Mouse (Mus musculus): Measurements from ENCODE around the gene Cpa5. TPM values are rescaled to one million over a fixed set of nuclear protein-coding genes. Genes with fewer than 3 reads are reported as not detected.

Gene Cpa5
- not detected for total RNA-seq (2021)
- long read RNA-seq: 0 reads

DNA sequence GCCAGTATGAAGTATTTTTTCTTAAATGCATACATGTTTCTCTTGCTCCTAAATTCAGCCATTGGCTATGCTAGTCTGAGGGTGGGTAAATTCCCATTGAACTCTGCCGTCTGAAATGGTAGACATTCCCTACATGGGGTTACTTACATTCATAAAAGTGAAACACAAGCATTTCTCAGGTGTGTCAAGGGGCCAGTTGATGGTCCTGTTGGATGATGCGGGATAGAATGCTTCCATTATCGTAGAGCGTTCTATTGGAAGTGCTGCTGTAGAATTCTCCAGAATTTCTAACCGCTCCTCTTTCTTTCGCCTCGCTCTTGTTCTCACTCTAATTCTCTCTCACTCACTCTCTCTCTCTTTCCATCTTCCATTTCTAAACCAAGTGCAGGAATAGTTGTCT is at the start of gene Cpa5:
Cpa5 (plus strand) TSS at position 301 of the 400 bp plus-strand sequence.
- DNase-seq (ENCODE audit: low spot score in 2 of 2): no peak

DNA sequence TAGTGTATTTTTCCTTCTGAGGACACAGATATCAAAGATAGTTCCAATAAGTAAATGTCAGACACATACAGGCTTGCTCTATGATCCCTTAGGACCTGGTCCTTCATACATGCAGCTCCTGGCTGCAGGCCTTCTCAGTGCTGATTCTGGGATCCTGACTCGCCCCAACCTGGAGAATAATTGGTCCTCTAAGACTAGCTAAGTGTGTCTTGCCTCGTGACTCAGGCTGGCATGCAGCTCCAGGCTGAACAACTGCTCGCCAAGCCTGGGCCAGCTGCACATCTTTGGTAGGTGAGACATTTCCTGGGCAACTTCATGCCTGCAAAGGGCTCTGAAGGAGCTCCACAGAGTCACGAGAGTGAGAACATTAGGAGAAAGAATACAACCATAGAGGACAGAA is 48.7 kb upstream of the Cpa5 start:
- DNase-seq (ENCODE audit: low spot score in 2 of 2): no peak

DNA sequence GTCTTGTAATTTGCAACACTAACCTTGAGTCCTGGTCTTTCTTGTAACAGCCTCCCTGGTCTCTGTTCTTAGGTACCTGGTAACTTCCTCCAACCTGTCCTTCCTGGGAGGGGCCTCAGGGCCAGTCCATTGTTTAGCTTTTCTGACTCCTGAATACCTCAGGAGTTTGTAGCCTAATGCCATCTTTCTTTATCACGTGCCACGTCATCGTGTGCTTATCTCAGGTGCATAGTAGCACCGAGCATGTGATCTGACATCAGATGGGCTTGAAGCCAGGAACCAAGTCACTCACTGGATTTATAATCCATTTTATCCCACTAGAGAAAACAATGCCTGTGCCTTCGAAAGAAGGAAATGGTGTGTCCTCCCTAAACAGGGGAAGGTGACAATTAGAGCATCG is 47.2 kb upstream of the Cpa5 start:
- DNase-seq (ENCODE audit: low spot score in 2 of 2): no peak

DNA sequence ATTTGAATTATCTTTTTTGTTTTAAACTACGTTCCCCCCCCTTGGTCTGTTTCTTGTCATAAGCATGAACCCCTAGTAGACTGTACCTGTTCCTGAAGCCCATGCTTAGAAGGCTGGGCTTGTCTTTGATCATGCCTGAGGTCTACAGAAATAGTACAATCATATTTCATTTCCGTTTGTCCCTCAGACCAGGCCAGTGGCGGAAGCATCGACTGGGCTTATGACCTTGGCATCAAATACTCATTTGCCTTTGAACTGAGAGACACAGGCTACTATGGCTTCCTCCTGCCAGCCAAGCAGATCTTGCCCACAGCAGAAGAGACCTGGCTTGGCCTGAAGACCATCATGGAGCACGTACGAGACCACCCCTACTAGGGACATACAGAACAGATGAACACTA is 46.8 kb upstream of the Cpa5 start:
- no peak for DNase-seq (ENCODE audit: low spot score in 2 of 2)

DNA sequence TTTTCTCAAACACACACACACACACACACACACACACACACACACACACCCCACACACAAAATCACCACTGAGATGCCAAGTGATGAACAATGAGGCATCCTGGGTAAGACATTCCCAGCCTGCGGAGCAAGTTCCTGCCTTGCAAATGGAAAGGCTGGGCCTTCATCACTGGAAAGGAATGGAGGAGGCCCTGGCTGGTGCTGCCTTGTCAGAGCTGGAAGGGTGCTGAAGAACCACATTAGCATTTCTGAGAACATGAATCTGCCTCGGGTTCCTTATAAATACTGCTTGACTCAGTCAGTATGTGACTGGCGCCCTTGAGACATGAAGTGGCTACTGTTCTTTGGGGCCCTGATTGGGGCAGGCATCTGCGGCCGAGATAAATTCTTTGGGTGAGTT is 42.7 kb upstream of the Cpa5 start, which contains the start of gene Cpa4:
Cpa4 (plus strand) TSS at position 301 of the 400 bp plus-strand sequence.
- DNase-seq (ENCODE audit: low spot score in 2 of 2): no peak

DNA sequence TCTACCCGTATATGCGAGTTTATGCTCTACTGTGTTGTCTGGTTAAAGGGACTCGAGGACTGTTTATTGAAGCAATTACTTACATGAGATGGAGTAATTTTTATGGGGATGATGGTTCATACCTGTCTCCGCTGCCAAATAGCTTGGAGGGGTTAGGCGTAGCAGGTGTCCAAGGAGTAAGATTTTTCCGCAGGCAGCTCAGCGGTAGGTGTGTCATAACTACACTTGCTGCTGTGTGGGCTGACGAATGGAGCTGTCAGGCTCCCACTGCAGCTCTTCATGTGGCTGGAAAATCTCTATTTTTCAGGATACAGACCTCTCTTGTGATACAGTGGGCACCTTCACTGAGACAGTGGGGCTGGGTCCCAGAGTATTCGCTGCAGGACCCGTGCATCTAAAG is 41.5 kb upstream of the Cpa5 start:
- DNase-seq (ENCODE audit: low spot score in 2 of 2): no peak

DNA sequence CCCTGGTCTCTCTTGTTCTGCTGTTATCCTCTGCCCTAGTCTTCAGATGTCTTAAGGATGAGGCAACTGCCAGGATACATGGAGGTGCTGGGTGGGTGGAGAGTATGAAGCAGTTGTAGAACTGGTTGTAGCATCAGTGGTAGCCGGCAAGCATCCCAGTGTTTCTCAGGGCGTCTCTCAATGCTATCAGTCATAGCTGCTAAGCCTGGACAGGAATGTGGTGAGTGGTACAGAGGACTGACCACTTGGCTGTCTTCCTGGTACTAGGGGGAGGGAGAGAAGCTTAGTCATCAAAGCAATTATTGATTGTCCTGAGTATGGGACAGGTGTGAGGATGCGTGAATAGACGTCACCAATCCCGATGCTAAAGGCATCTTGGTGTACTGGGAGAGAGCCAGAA is 40.8 kb upstream of the Cpa5 start:
- no peak for DNase-seq (ENCODE audit: low spot score in 2 of 2)

DNA sequence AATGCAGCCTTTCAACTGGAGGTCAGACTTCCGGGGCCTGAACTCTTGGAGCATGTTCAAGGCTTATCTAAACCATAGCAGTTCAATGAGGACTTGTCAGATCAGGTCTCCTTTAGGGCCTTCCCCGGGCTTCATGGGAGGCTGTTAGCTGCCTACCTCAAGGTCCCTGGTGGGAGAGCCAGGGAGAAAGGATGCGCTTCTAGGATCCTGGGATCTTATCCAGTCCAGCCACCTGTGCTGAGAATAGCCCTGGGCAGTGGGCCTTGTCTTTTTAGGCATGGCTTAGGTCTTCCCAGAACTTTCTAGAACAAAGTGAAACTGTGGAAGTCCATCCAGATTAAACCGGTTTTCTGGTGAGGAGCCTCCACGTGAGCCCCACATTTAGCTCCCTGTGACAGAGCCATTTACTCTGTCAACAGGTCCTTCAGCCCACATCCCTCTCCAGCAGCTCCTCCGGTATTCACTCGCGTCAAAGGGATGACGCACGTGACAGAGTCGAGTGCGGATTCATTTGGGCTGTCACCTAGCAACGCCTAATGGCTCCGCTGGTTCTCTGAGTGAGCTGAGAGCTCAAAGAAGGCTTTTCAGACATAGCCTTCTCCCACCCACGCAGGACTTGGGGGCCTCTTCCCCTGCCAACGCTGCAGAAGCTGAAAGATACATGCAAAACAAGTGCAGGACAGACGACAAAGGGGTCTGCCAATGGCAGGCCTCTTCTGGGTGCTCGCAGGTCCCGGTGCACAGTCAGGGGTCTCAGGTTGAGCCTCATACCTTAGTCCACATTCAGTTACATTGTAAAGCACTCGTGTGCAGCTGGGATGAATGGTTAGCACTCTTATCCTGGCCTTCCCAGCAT is 38.1 kb upstream of the Cpa5 start:
- peak; percentile 62 to 65 for DNase-seq (ENCODE audit: low spot score in 2 of 2)

DNA sequence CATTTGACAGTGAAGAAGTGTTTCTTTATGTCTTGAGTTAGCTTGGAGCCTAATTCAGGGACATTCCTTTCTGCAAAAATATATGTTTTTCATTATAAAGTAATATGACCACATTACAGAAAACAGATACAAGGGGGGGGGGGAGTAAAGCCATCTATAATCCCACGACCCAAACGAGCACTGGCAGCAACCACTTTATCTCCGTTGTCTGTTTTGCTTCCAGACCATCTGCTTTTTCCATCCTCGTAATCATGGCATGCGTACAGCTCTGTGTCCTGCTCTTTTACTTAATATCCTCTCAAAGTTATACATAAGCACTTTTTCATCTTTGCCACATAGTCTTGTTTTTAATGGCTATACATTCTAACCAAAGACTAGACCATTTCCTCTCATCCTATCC is 37.4 kb upstream of the Cpa5 start:
- DNase-seq (ENCODE audit: low spot score in 2 of 2): no peak

DNA sequence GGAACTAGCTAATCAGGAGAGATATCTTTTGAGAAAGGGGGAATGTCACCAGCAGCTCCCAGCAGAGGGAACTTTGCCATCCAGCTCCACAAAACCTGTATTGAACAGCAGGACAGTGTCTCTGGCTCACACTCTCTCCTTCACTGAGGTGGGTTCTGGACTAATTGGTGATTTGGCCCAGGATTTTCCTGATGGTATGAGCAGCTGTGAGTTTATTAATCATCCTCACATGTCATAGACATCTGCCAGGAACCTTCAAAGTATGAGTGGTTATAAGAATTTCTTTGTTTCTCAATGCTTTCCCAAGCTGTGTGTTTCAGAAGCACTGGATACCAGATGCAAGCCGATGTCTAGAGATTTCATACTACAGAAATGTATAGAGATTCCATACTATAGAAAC is 35.9 kb upstream of the Cpa5 start:
- no peak for DNase-seq (ENCODE audit: low spot score in 2 of 2)

DNA sequence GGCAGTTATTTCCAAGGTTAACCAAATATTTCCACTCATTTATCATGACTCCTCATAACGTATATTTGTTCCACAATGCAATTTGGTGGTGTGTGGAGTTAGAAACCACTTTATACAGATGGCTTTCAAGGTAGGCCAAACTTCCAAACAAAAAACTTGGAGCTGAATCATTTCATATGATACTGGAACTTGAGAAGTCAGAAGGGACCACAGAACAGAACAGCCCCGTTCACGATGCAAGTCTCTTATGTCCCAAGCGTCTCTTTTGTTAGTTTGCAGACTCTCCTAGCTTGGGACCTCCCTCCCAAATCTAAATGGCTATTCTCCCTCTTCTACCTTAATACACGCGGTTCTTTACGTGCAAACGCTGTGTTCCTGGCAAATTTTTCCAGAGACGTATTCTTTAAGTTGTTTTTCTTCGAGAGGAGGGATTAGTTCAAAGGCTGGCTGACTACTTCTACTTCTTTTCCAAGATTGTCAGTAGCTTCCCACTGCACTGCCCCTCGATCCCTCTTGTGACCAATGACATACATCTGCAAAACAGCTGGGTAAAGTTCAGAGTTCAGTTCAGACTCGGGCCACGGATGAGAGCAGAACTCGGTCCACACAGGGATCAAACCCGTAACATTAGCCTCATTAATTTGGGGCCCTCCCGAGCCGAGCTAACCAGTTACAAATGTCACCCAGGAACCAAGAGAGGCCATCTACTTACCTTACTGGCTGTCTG is 34.2 kb upstream of the Cpa5 start:
- no peak for DNase-seq (ENCODE audit: low spot score in 2 of 2)

DNA sequence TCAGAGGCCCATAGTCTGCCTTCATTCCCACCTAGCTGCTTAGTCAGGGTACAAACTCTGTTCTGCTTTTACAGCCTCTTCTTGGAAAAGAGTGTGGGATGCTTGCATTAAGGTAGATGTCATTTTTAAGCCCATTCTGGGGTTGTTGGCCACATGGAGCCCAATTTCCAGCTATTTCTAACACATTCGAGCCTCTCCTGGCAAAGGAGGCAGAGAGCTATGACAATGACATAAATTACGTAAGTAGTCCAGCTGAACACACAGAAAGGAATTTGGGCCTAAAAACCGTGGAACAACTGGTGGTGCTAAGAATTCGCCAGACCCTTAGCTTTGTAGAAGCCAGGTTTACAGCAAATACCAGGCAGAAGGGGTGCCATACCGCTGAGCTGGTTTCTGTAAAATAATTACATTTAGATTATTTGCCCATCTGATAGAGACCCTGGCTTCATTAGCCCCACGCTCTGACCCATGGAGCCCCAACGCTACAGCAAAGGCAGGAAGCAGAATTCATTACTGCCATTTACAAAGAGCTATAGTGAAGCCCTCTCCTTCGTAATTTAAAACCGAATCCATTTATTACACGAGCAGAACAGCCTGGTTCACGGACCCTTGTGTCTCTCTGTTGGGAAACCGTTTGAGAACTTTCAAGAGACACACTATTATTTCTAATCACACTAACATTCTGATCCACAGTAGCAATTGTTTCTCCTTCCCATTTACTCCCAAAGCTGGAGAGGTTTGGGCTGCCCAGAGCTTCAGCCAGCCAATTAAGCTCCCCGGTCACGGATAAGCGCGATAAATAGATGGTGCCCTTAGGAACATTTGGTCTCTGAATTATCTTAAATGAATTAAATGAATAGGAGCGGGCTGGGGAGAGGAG is 30.6 kb upstream of the Cpa5 start:
- DNase-seq (ENCODE audit: low spot score in 2 of 2): no peak

DNA sequence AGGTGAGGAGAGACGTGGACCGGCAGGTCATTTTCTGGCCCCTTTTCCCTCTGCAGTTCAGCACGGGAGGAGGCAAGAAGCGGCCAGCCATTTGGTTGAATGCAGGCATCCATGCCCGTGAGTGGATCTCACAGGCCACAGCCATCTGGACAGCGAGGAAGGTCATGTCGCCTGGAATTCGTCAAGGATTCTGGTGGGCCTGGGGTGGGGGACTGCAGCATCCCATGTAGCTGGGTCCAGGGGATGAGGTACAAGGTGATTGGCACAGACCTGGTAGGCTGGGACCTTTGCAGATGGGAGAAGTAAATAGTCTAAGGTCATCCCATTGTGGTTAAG is 30.0 kb upstream of the Cpa5 start:
- DNase-seq (ENCODE audit: low spot score in 2 of 2): peak in 1 of 2 experiments; percentile 19

DNA sequence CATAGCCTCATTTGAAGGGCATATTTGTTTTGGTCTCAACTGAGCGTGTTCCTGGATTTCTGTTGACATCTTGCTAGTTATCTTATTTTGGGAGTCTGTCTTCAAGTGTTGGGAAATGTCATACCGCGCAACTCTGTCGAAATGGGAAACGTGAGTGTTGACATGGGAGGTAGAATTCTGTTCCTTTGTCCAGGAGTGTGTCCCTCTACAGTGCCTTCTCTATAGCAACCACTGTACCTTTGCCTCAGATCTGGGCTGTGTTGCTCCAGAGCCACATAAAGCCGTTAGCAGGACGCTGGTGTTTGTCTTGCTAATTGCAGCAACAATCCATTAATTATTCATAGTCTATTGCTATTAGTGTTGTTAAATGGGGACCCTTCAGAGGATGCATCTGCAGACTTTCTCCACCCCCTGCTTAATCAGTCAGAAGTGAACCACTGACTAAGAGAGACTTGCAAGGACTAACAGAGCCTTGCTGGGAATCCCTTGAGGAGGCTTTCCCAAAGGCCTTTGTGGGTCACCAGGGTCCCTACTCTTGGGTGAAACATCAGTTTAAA is 23.8 kb upstream of the Cpa5 start:
- no peak for DNase-seq (ENCODE audit: low spot score in 2 of 2)

DNA sequence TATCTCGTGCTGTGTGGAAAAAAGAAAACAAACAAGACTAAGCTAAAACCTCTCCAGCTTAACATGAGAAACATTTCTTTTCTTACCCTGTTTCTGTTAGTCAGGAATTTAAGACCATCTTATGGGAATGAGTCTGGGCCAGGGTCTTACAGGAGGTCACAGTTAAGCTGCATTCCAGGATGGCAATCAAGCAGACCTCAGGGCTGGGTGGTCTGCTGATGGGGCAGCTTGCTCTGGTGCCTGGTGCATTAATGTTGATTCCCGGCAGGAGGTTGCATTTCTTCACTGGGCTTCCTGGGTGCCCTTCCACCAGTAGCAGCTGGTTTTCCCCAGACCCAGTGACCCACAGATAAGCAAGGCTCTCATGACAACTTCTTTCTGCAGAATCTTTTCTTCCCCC is 21.0 kb upstream of the Cpa5 start:
- no peak for DNase-seq (ENCODE audit: low spot score in 2 of 2)

DNA sequence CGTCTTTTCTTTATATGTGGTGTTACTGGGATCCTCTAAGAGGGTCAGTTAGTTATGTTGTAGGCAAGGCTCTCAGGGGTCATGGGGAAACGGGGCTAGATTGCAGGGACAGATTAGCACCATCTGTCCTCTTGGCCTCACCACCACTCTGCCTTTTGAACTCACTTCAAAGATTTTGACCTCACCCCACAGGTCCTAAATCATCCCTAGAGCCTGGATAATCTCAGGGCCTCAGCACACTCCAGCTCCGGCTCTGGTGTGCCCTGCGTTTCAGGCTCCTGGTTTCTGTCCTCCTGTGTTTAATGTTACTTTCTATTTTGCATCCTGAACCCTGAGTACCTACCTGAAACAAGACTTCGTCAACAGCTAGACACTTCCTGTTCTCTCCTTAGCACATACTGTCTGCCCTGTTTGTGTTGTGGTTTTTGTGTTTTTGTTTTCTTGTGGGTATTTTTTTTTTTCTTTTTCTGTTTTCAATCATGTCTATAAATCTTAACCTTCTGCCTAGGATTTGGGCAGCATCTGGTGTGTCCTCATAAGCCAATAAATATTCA is 18.9 kb upstream of the Cpa5 start:
- no peak for DNase-seq (ENCODE audit: low spot score in 2 of 2)

DNA sequence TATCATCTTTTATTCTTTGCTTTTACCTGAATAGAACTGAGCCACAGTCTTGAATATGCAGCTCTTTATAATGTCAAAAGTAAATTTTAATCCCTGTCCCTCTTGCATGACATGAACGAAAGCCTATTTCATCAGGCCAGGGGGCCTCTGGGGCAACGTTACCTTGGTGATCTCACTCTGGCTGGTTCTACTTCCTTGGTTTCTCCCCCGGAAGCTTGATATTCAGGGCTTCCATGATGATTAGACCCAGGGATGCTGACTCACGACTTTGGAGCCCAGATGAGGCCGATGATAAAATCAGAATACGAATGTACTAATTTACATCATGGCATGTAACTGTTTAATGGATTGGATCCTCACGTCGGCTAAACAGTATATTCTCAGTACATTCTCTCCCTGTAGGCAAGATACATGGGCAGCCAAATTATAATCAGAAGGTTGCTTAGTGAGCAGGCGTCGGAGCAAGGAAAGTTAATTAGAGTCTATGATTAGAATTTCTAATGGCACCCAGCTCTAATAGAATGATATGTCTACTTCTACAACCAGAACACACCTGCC is 18.3 kb upstream of the Cpa5 start:
- no peak for DNase-seq (ENCODE audit: low spot score in 2 of 2)

DNA sequence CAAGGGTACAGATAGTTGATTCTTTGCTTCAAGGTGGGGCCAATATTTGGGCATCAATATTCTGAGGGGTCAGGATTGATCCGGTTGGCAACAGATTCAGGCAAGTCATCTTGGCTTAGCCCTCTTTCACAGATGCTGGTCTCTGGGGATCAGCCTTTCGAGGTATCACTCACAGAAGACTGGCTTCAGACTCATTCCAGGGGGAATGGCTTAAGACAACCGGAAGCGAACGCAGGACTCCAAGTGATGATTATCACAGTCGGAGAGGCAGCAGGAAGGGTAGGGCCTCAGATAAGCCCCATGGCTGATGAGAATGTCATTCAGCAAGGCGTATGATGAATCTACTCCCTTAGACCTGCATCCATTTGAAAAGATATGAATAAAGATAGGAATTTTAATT is 16.4 kb upstream of the Cpa5 start:
- DNase-seq (ENCODE audit: low spot score in 2 of 2): no peak

DNA sequence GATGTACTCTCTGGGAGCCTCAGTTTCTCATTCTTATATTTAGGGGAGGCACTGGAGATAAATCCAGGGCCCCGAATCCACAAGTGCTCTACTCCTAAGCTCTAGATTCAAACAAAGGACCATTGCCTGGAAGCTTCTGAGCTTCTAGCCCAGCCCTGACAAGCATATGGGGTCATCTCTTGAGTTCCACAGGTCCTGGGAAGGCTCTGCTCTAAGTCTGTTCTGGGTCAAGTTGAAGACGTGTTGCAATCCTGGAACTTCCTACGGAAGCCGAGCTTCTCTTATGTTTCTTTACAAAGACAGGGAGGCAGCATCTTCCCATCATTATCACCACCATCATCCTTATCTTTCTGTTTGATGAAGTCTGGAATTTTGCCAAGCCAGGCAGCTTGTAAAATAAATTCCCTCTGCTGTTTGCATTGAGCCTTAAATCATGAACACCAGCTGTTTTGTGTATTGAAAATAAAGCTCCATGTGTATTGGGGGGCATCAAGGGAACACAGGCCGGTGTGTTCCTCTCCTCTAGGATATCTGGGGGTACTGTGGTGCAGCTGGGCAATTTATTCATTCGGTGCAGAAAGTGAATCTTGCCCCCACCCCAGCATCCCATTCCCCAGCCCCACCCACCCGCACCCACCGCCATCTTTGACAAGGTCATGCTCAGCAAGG is 14.4 kb upstream of the Cpa5 start:
- DNase-seq (ENCODE audit: low spot score in 2 of 2): no peak

DNA sequence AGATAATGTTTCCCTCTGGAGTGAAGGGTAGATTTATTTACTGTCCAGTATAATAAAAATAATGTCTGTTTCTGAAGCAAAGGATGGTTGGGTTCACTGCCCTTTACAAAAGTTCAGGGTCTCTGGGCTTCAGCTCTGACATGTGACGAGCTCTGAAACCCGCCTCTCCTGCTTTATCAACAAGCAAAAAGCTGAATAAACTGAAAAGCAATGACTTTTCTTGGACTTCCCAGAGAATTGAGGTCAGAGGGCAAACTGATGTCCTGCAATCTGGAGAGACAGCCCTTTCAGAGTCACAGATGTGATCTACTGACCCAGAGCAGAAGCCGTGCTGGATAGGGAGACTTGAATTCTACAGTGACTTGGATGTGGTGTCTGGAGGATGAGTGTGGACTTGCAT is 10.8 kb upstream of the Cpa5 start:
- no peak for DNase-seq (ENCODE audit: low spot score in 2 of 2)

All from layer of hippocampus, postnatal 10 days (tissue).